Mouse (Mus musculus) frontal cortex, postnatal 10 days (tissue): ENCODE results near the gene Dzank1.
A peak's percentile ranks its signal among the peaks of the same experiment; 100 is the strongest.

Experiments
- DNase-seq, 2 experiments: peaks; one replicate each; pipeline ENCODE4 v3.0.0; 2022; ENCODE audit warnings: low spot score in 2 of 2, mixed read lengths in 1 of 2

Gene Dzank1

GRCm38 (mm10) chr2:144526981-144527820 lies at the start of gene Dzank1, which contains the start of gene Polr3f:
Gene Dzank1, minus strand, starts transcription at chr2:144527414.
Gene Polr3f, plus strand, starts transcription at chr2:144527718.
- DNase-seq, result peak; percentile 96

- peak; percentile 93 to 95 for DNase-seq
Measured at GRCm38 (mm10) chr2:144555820-144556552, 28.8 kb upstream of the Dzank1 start, which contains the start of gene Sec23b. Gene Sec23b, plus strand, starts transcription at chr2:144556229.

- DNase-seq, result no peak
Measured at GRCm38 (mm10) chr2:144555286-144555819, 28.1 kb upstream of the Dzank1 start.

- no peak for DNase-seq
Measured at GRCm38 (mm10) chr2:144553905-144554304, 26.7 kb upstream of the Dzank1 start.

GRCm38 (mm10) chr2:144550529-144550928 lies 23.3 kb upstream of the Dzank1 start, which contains the start of gene Rbbp9:
Gene Rbbp9, minus strand, starts transcription at chr2:144550869.
- DNase-seq, result peak; percentile 40 to 58

- no peak for DNase-seq
Measured at GRCm38 (mm10) chr2:144547559-144547958, 20.3 kb upstream of the Dzank1 start.

GRCm38 (mm10) chr2:144545481-144545880 lies 18.3 kb upstream of the Dzank1 start:
- no peak for DNase-seq

GRCm38 (mm10) chr2:144545061-144545460 lies 17.8 kb upstream of the Dzank1 start:
- DNase-seq, result no peak

GRCm38 (mm10) chr2:144544630-144545029 lies 17.4 kb upstream of the Dzank1 start:
- DNase-seq, result no peak

GRCm38 (mm10) chr2:144543670-144544069 lies 16.5 kb upstream of the Dzank1 start:
- DNase-seq, result no peak

- no peak for DNase-seq
Measured at GRCm38 (mm10) chr2:144541246-144541645, 14.0 kb upstream of the Dzank1 start.

GRCm38 (mm10) chr2:144537123-144537522 lies 9.9 kb upstream of the Dzank1 start:
- no peak for DNase-seq

GRCm38 (mm10) chr2:144527821-144528174 lies 584 bp upstream of the Dzank1 start:
- no peak for DNase-seq

GRCm38 (mm10) chr2:144525856-144526255 lies 1.4 kb downstream of the Dzank1 start:
- DNase-seq, result peak; percentile 22 to 28

GRCm38 (mm10) chr2:144519772-144520171 lies 7.4 kb downstream of the Dzank1 start:
- no peak for DNase-seq

- no peak for DNase-seq
Measured at GRCm38 (mm10) chr2:144514619-144515018, 12.6 kb downstream of the Dzank1 start.

GRCm38 (mm10) chr2:144502134-144502533 lies 25.1 kb downstream of the Dzank1 start:
- DNase-seq, result no peak

GRCm38 (mm10) chr2:144489342-144489741 lies 37.9 kb downstream of the Dzank1 start:
- DNase-seq, result no peak

GRCm38 (mm10) chr2:144487476-144487875 lies 39.7 kb downstream of the Dzank1 start:
- DNase-seq, result no peak

GRCm38 (mm10) chr2:144485439-144485838 lies 41.8 kb downstream of the Dzank1 start:
- DNase-seq, result no peak

- no peak for DNase-seq
Measured at GRCm38 (mm10) chr2:144484084-144484483, 43.1 kb downstream of the Dzank1 start.

- no peak for DNase-seq
Measured at GRCm38 (mm10) chr2:144479421-144479820, 47.8 kb downstream of the Dzank1 start.
